Mouse (Mus musculus): ENCODE results near the gene Gclc.

DNA sequence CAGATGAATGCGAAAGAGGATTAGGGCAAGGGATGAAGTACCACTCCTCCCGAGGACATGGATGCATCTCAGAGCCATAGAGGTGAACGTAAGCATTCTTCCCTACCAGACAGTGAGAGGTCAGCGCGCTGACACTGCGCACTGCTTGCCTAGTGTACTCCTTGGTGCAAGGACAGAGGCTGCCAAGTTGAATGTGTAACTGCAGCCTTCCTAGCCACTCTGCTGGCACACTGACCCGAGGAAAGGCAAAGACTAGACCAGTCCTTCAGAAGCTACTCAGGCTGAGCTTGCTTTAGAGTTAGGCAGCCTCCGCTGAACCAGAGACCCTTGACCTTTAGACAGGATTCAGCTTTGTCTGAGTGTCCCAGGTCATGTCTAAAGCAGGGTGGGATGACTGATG lies 11.9 kb downstream of the Gclc start:
- TF ChIP-seq POLR2A (IDR thresholded peaks at IDR 0.05; ENCODE audit: control insufficient read depth, low read depth, low read length) = no peak
- no peak for TF ChIP-seq CTCF (IDR thresholded peaks at IDR 0.05; ENCODE audit: control insufficient read depth, insufficient read depth, insufficient replicate concordance, low read depth, low read length)

Measured in testis, adult 2 months (tissue).